Mouse (Mus musculus) MEL (cell line): ENCODE results near the gene Kndc1. TPM values are rescaled to one million over a fixed set of nuclear protein-coding genes. Genes with fewer than 3 reads are reported as not detected.
A peak's percentile ranks its signal among the peaks of the same experiment; 100 is the strongest.

Experiments
- DNase-seq: peaks from one replicate; pipeline ENCODE4 v3.0.0; 2011; ENCODE audit warnings: low read depth, low spot score
- H3K27ac ChIP-seq: 2 replicates; pipeline ENCODE4 v1.5.1; 2012; ENCODE audit warnings: low read depth, mild to moderate bottlenecking, control low read depth, low read length, moderate library complexity; ENCODE audit not compliant: control insufficient read depth
- H3K27me3 ChIP-seq, 2 experiments: fragments of 150-350 bp in 1 of 2; sonication (generic) in 1 of 2; 2 replicates each; pipeline ENCODE4 v1.6.1; 2012; ENCODE audit warnings: low read length in 2 of 2, mild to moderate bottlenecking in 2 of 2, improper control_type of control experiment in 1 of 2, moderate library complexity in 1 of 2; ENCODE audit not compliant: insufficient read depth in 2 of 2, control insufficient read depth in 1 of 2
- H3K36me3 ChIP-seq, 2 experiments: 2 replicates each; pipeline ENCODE4 v1.6.1; 2012 to 2014; ENCODE audit warnings: low read length in 2 of 2, improper control_type of control experiment in 1 of 2, inconsistent platforms in 1 of 2, mild to moderate bottlenecking in 1 of 2; ENCODE audit not compliant: insufficient read depth in 2 of 2, control insufficient read depth in 1 of 2
- H3K4me1 ChIP-seq, 2 experiments: fragments of 150-350 bp in 1 of 2; sonication (generic) in 1 of 2; 2 replicates each; pipeline ENCODE4 v1.6.1; 2012; ENCODE audit warnings: low read length in 2 of 2, improper control_type of control experiment in 1 of 2, mild to moderate bottlenecking in 1 of 2; ENCODE audit not compliant: insufficient read depth in 2 of 2, control insufficient read depth in 1 of 2
- H3K4me3 ChIP-seq, 2 experiments: fragments of 150-350 bp in 1 of 2; sonication (generic) in 1 of 2; 2 replicates each; pipeline ENCODE4 v1.5.1; 2012; ENCODE audit warnings: low read depth in 2 of 2, low read length in 2 of 2, mild to moderate bottlenecking in 2 of 2, moderate library complexity in 2 of 2, control low read depth in 1 of 2, improper control_type of control experiment in 1 of 2; ENCODE audit not compliant: control insufficient read depth in 1 of 2, insufficient read depth in 1 of 2
- H3K79me2 ChIP-seq: 2 replicates; pipeline ENCODE4 v1.6.1; 2012; ENCODE audit warnings: mild to moderate bottlenecking, low read length, moderate library complexity; ENCODE audit not compliant: control insufficient read depth, poor library complexity, insufficient read depth
- H3K9ac ChIP-seq: 2 replicates; pipeline ENCODE4 v1.6.1; 2012; ENCODE audit warnings: low read depth, mild to moderate bottlenecking, control low read depth, low read length, moderate library complexity; ENCODE audit not compliant: control insufficient read depth, poor library complexity, severe bottlenecking
- H3K9me3 ChIP-seq: fragments of 150-350 bp; sonication (generic); replicated peaks from 2 replicates; pipeline ENCODE4 v1.6.1; 2012; ENCODE audit warnings: mild to moderate bottlenecking, low read length, improper control_type of control experiment, moderate library complexity; ENCODE audit not compliant: insufficient read depth
- ETS1 ChIP-seq: IDR thresholded peaks from 2 replicates; pipeline ENCODE4 v1.6.1; 2012; ENCODE audit warnings: low read depth, mild to moderate bottlenecking, inconsistent platforms, low read length, improper control_type of control experiment, moderate library complexity
- GATA1 ChIP-seq: IDR thresholded peaks from 2 replicates; pipeline ENCODE4 v1.6.1; 2011; ENCODE audit warnings: low read depth, low read length, improper control_type of control experiment
- KAT2A ChIP-seq: conservative IDR thresholded peaks from 2 replicates; pipeline ENCODE4 v1.6.1; 2012; ENCODE audit warnings: low read depth, low read length, improper control_type of control experiment, inconsistent platforms
- MAFK ChIP-seq: IDR thresholded peaks from 2 replicates; pipeline ENCODE4 v1.6.1; 2011; ENCODE audit warnings: low read depth, mild to moderate bottlenecking, low read length, improper control_type of control experiment, borderline replicate concordance
- MYC ChIP-seq: IDR thresholded peaks from 2 replicates; pipeline ENCODE4 v1.6.1; 2011; ENCODE audit warnings: low read depth, mild to moderate bottlenecking, low read length, improper control_type of control experiment, moderate library complexity
- POLR2AphosphoS5 ChIP-seq: IDR thresholded peaks from 2 replicates; pipeline ENCODE4 v1.6.1; 2012; ENCODE audit warnings: low read depth, borderline replicate concordance, mild to moderate bottlenecking, inconsistent platforms, low read length, moderate library complexity, mixed read lengths
- UBTF ChIP-seq: IDR thresholded peaks from 2 replicates; pipeline ENCODE4 v1.6.1; 2012; ENCODE audit warnings: low read depth, mild to moderate bottlenecking, inconsistent platforms, low read length, improper control_type of control experiment, moderate library complexity, borderline replicate concordance; ENCODE audit not compliant: insufficient read depth
- ZC3H11A ChIP-seq: IDR thresholded peaks from 2 replicates; pipeline ENCODE4 v1.6.1; 2012; ENCODE audit warnings: low read depth, mild to moderate bottlenecking, inconsistent platforms, low read length, improper control_type of control experiment
- polyA plus RNA-seq, 2 experiments: library from polyadenylated mRNA; stranded (reverse) in 1 of 2; unstranded in 1 of 2; fragments of >175 nt in 1 of 2; fragments of >200 nt in 1 of 2; gene quantifications; 2 replicates each; pipeline versions ENCODE4 v1.2.1 to v1.2.4; 2012; ENCODE audit warnings: low replicate concordance in 2 of 2, low read depth in 1 of 2; ENCODE audit not compliant: insufficient read length in 2 of 2, insufficient read depth in 1 of 2, missing spikeins in 1 of 2
- total RNA-seq: library from RNA; depleted of rRNA; stranded (reverse); fragments of 300-350 nt; gene quantifications from 2 replicates; pipeline ENCODE4 v1.2.3, GENCODE M21; 2012

Kndc1 gene
- total and polyA plus RNA-seq, 3 experiments: not detected

GRCm38 (mm10) chr7:139979011-139979719 is 84.7 kb downstream of the Kndc1 start:
- peaks cover 0 to 6% of the 10 kb centered on the region in 2 experiments; a peak in 2 of 4 replicates for H3K36me3 ChIP-seq
- no peaks in the 10 kb centered on the region for H3K79me2 ChIP-seq
- H3K4me3 ChIP-seq: peak overlapping the region; percentile 40 to 46
- DNase-seq: peak; percentile 33
- H3K27ac ChIP-seq: no peak overlapping the region
- TF ChIP-seq ZC3H11A (no peak), GATA1 (peak; percentile 42; the same call in 1 of the 2 replicates), KAT2A (no peak), UBTF (no peak), ETS1 (0 out of 2 replicates have a peak, but pooled peaks have one; percentile 17)
- H3K9ac ChIP-seq: no peak overlapping the region
- H3K27me3 ChIP-seq: no peaks in the 10 kb centered on the region
- no peaks in the 10 kb centered on the region for H3K9me3 ChIP-seq
- H3K4me1 ChIP-seq: peaks cover 0 to 19% of the 10 kb centered on the region in 2 experiments; a peak in 2 of 4 replicates

GRCm38 (mm10) chr7:139980778-139981177 is 86.3 kb downstream of the Kndc1 start:
- no peak for DNase-seq
- no peaks in the 10 kb centered on the region for H3K9me3 ChIP-seq
- H3K4me1 ChIP-seq: peaks cover 0 to 13% of the 10 kb centered on the region in 2 experiments; a peak in 2 of 4 replicates
- no peak overlapping the region for H3K27ac ChIP-seq
- H3K9ac ChIP-seq: no peak overlapping the region
- no peak for TF ChIP-seq MYC
- peak; percentile 63; the same call in 1 of the 2 replicates for TF ChIP-seq MAFK
- H3K27me3 ChIP-seq: no peaks in the 10 kb centered on the region
- H3K79me2 ChIP-seq: no peaks in the 10 kb centered on the region
- H3K4me3 ChIP-seq: no peak overlapping the region
- peaks cover 0 to 6% of the 10 kb centered on the region in 2 experiments; a peak in 2 of 4 replicates for H3K36me3 ChIP-seq

- no peak for TF ChIP-seq POLR2AphosphoS5
- no peak for TF ChIP-seq MYC
- no peaks in the 10 kb centered on the region for H3K27me3 ChIP-seq
- H3K79me2 ChIP-seq: no peaks in the 10 kb centered on the region
- DNase-seq: no peak
- no peak overlapping the region for H3K27ac ChIP-seq
- H3K4me3 ChIP-seq: no peak overlapping the region
- H3K9ac ChIP-seq: no peak overlapping the region
- peaks cover 0 to 13% of the 10 kb centered on the region in 2 experiments; a peak in 2 of 4 replicates for H3K4me1 ChIP-seq
- H3K9me3 ChIP-seq: no peaks in the 10 kb centered on the region
- H3K36me3 ChIP-seq: peaks cover 0 to 6% of the 10 kb centered on the region in 2 experiments; a peak in 2 of 4 replicates
These were observed 87.6 kb downstream of the Kndc1 start for GRCm38 (mm10) chr7:139982058-139982457.
